Mouse (Mus musculus) embryo, embryonic 10 days (tissue): Measurements from ENCODE around the gene Mrpl43.
A peak's percentile ranks its signal among the peaks of the same experiment; 100 is the strongest.

Experiments used
- DNase-seq: peaks from one replicate; pipeline ENCODE4 v3.0.0-alpha.2; 2015; ENCODE audit warnings: low spot score

The Mrpl43 gene

GRCm38 (mm10) chr19:45007425-45008191 lies 1.4 kb upstream of the Mrpl43 start:
- DNase-seq, result no peak

GRCm38 (mm10) chr19:45007021-45007420 lies 779 bp upstream of the Mrpl43 start:
- DNase-seq, result no peak

- DNase-seq, result peak; percentile 53
These were observed 798 bp downstream of the Mrpl43 start, which contains the start of gene Twnk for GRCm38 (mm10) chr19:45005444-45005843. Gene Twnk, plus strand, starts transcription at chr19:45005663.

GRCm38 (mm10) chr19:45003740-45004516 lies 2.3 kb downstream of the Mrpl43 start:
- no peak for DNase-seq

GRCm38 (mm10) chr19:45002301-45002700 lies 3.9 kb downstream of the Mrpl43 start:
- DNase-seq, result no peak

GRCm38 (mm10) chr19:44999647-45000046 lies 6.6 kb downstream of the Mrpl43 start:
- no peak for DNase-seq

GRCm38 (mm10) chr19:44997786-44998185 lies 8.5 kb downstream of the Mrpl43 start:
- DNase-seq, result peak; percentile 36

GRCm38 (mm10) chr19:44992712-44993111 lies 13.5 kb downstream of the Mrpl43 start:
- DNase-seq, result no peak

GRCm38 (mm10) chr19:44992246-44992645 lies 14.0 kb downstream of the Mrpl43 start:
- no peak for DNase-seq

- DNase-seq, result no peak
These were observed 15.2 kb downstream of the Mrpl43 start for GRCm38 (mm10) chr19:44991031-44991430.

GRCm38 (mm10) chr19:44989567-44990495 lies 16.4 kb downstream of the Mrpl43 start:
- no peak for DNase-seq

GRCm38 (mm10) chr19:44988831-44989566 lies 17.2 kb downstream of the Mrpl43 start, which contains the start of gene Sema4g:
Gene Sema4g, plus strand, starts transcription at chr19:44989101.
- DNase-seq, result peak; percentile 70

- DNase-seq, result no peak
These were observed 17.9 kb downstream of the Mrpl43 start for GRCm38 (mm10) chr19:44988321-44988720.

- no peak for DNase-seq
These were observed 18.4 kb downstream of the Mrpl43 start for GRCm38 (mm10) chr19:44987851-44988250.

GRCm38 (mm10) chr19:44987004-44987403 lies 19.2 kb downstream of the Mrpl43 start:
- no peak for DNase-seq

- DNase-seq, result no peak
These were observed 20.9 kb downstream of the Mrpl43 start for GRCm38 (mm10) chr19:44985159-44985988.

GRCm38 (mm10) chr19:44984420-44984819 lies 21.8 kb downstream of the Mrpl43 start:
- no peak for DNase-seq

GRCm38 (mm10) chr19:44983366-44983765 lies 22.9 kb downstream of the Mrpl43 start:
- no peak for DNase-seq

GRCm38 (mm10) chr19:44982477-44983115 lies 23.6 kb downstream of the Mrpl43 start:
- no peak for DNase-seq

- DNase-seq, result no peak
These were observed 25.5 kb downstream of the Mrpl43 start for GRCm38 (mm10) chr19:44980787-44981186.
